Mouse (Mus musculus) intestine, embryonic 14.5 days (tissue): ENCODE results near the gene Grin3b. TPM values are rescaled to one million over a fixed set of nuclear protein-coding genes. Genes with fewer than 3 reads are reported as not detected.
A peak's percentile ranks its signal among the peaks of the same experiment; 100 is the strongest.

Experiments
- ATAC-seq: fragments of 200-750 bp; cut with Nextera tagmentation; replicated peaks from 2 replicates; pipeline ENCODE4 v1.8.0; 2017; ENCODE audit warnings: low read depth, moderate number of reproducible peaks, moderate TSS enrichment, moderate library complexity; ENCODE audit not compliant: low FRiP score, low TSS enrichment
- DNase-seq: peaks from one replicate; pipeline ENCODE4 v3.0.0-alpha.2; 2018; ENCODE audit warnings: low spot score
- H3K27ac ChIP-seq: fragments of 300-500 bp; sonication (generic); 2 replicates; pipeline ENCODE4 v1.5.1; 2014; ENCODE audit warnings: low read depth, mild to moderate bottlenecking, control low read depth
- H3K27me3 ChIP-seq: fragments of 300-500 bp; sonication (generic); replicated peaks from 2 replicates; pipeline ENCODE4 v1.6.1; 2014; ENCODE audit warnings: low read length, control low read depth; ENCODE audit not compliant: control insufficient read depth, insufficient read depth
- H3K36me3 ChIP-seq: fragments of 300-500 bp; sonication (generic); 2 replicates; pipeline ENCODE4 v1.6.1; 2014; ENCODE audit warnings: low read length, control low read depth; ENCODE audit not compliant: control insufficient read depth, insufficient read depth
- H3K4me1 ChIP-seq: fragments of 300-500 bp; sonication (generic); replicated peaks from 2 replicates; pipeline ENCODE4 v1.6.1; 2014; ENCODE audit warnings: low read length, control low read depth, mixed read lengths; ENCODE audit not compliant: control insufficient read depth, insufficient read depth
- H3K4me2 ChIP-seq: fragments of 300-500 bp; sonication (generic); 2 replicates; pipeline ENCODE4 v1.6.1; 2014; ENCODE audit warnings: low read length
- H3K4me3 ChIP-seq: fragments of 300-500 bp; sonication (generic); 2 replicates; pipeline ENCODE4 v1.5.1; 2014; ENCODE audit warnings: low read depth, low read length, control low read depth, mixed read lengths
- H3K9ac ChIP-seq: fragments of 300-500 bp; sonication (generic); 2 replicates; pipeline ENCODE4 v1.6.1; 2014; ENCODE audit warnings: mild to moderate bottlenecking, low read length
- H3K9me3 ChIP-seq: fragments of 300-500 bp; sonication (generic); 2 replicates; pipeline ENCODE4 v1.6.1; 2016; ENCODE audit warnings: low read length, control low read depth; ENCODE audit not compliant: control insufficient read depth
- WGBS: fragments of 180-500 bp; shearing (Covaris S2); extraction: QIAGEN DNeasy Blood & Tissue Kit; methylation state at CpG from one replicate; pipeline ENCODE4 v1.1.7; 2014; 5-methylcytosine and 5-hydroxymethylcytosine counted together
- polyA plus RNA-seq: library from polyadenylated mRNA; unstranded; fragments of >200 nt; fragmentation: Nextera tagmentation; extraction: Ambion mirVana; gene quantifications from 2 replicates; pipeline ENCODE4 v1.2.1, GENCODE M21; 2014

Grin3b gene
- polyA plus RNA-seq, 1 experiment from 2014 or later: 0.28 TPM

DNA sequence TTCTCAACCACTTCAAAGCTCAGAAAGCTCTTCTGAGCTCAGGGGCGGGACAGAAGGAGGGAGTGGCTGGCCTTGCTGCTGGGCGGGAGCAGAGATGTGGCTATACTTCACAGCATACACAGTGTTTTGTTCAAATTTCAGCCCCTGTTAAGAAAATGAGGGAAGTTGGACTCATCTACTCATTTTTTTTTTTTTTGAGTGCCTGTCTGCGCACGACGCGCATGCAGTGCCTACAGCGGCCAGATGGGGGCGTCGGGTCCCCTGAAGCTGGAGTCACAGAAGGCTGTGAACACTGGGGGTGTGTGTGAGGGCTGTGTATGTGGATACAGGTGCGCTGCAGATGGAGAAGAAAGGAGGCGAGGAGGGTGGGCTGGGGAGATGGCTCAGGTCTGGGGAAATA is 16.4 kb downstream of the Grin3b start:
- H3K4me3 ChIP-seq: 0 out of 2 replicates have a peak overlapping the region, but pooled peaks have one; percentile 8
- H3K4me1 ChIP-seq: peaks cover 44% of the 10 kb centered on the region

GRCm38 (mm10) chr10:79987771-79988505 is 17.4 kb downstream of the Grin3b start:
- peak overlapping the region; percentile 95 for H3K27ac ChIP-seq
- peaks cover 20% of the 10 kb centered on the region for H3K36me3 ChIP-seq
- peak overlapping the region; percentile 84 for H3K4me3 ChIP-seq
- peak overlapping the region; percentile 92 for H3K9ac ChIP-seq
- no peak for ATAC-seq
- peaks cover 39% of the 10 kb centered on the region for H3K4me1 ChIP-seq
- 9% methylated on average over 27 of the region's 27 CpGs for WGBS
- peak; percentile 59 for DNase-seq
- no peaks in the 10 kb centered on the region for H3K27me3 ChIP-seq
- H3K9me3 ChIP-seq: peaks cover 6% of the 10 kb centered on the region; the same call in 1 of the 2 replicates
- H3K4me2 ChIP-seq: peak overlapping the region; percentile 74

More for the DNA sequence above, 16.4 kb downstream of the Grin3b start:
- 0 out of 2 replicates have a peak overlapping the region, but pooled peaks have one; percentile 58 for H3K9ac ChIP-seq
- DNase-seq: peak; percentile 97
- peak overlapping the region; percentile 74 for H3K4me2 ChIP-seq
- peaks cover 10% of the 10 kb centered on the region for H3K36me3 ChIP-seq
- 5% methylated on average over 11 of the region's 11 CpGs for WGBS
- H3K27me3 ChIP-seq: no peaks in the 10 kb centered on the region
- ATAC-seq: no peak
- peaks cover 6% of the 10 kb centered on the region; the same call in 1 of the 2 replicates for H3K9me3 ChIP-seq
- H3K27ac ChIP-seq: peak overlapping the region; percentile 95

DNA sequence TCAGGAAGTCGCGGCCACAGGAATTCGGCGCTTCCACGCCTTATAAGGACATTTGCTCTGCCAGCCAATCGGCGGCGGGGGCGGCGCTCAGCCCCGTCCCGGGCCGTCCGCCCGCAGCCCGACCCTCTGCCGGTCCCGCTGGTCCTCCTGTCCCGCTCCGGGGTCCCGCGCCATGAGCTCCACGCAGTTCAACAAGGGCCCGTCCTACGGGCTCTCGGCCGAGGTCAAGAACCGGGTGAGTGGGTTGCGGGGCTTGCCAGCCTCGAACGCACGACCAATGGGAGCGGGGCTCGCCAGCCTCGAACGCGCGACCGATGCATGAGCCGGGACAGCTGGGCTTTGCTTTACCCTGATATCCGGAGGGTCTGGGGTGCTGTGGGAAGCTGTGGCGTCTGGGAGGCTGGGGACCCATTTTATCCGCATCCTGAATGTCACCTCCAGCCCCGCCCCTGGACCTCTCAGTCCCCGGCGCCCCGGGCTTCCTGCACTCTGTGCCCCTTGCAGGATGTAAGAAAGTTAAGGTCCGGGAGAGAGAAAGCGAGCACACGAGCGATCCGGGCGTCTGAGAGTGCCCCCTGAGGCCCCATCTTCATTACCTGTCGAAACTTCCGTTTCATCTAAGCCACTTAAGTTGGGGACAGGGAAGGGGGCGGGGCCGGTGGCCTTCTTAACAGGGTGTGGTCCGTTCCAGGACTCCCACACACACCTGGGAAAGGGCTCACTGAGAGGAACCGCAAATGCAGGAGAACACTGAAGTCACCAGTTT is 18.2 kb downstream of the Grin3b start, which contains the start of gene Cnn2:
Cnn2 (plus strand) TSS at position 79 of the 766 bp plus-strand sequence.
- WGBS: under 1% methylated on average over 58 of the region's 59 CpGs
- Histone ChIP-seq H3K9me3 (peaks cover 6% of the 10 kb centered on the region; the same call in 1 of the 2 replicates), H3K27ac (peak within 1 kb of the TSS; percentile 95)

DNA sequence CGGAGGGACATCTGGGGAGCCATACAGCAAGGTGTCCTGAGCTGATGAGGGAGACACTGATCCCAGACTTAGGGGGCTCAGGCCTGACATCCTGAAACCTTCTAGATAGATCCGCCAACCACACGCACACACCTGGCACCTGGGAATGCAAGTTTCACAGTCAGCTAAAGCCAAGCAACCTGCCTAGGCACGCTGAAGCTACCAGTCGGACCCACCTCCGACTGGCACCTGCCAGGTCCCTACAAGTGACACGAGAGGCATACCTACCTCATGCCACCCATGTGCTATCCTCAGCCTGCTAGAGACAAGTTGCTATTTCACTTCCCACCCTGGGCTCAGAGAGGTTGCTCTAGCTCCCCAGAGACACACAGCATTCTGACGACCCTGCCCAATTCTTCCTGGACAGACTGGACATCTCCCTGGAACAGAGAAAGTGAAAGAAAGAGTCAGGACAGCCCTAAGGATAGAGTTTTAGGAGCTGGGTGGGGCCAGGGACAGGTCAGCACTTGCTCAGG is 18.8 kb downstream of the Grin3b start:
- Histone ChIP-seq H3K36me3 (peaks cover 33% of the 10 kb centered on the region), H3K9ac (peak overlapping the region; percentile 92), H3K9me3 (peaks cover 6% of the 10 kb centered on the region; the same call in 1 of the 2 replicates), H3K4me2 (peak overlapping the region; percentile 74), H3K27me3 (no peaks in the 10 kb centered on the region), H3K27ac (peak overlapping the region; percentile 95), H3K4me3 (peak overlapping the region; percentile 84), H3K4me1 (peaks cover 33% of the 10 kb centered on the region)
- DNase-seq (peak; percentile 60), ATAC-seq (no peak)
- 34% methylated on average over 8 of the region's 8 CpGs for WGBS

More for the DNA sequence above, 18.2 kb downstream of the Grin3b start, which contains the start of gene Cnn2:
- H3K4me1 ChIP-seq: peaks cover 33% of the 10 kb centered on the region
- DNase-seq: peak; percentile 86
- no peaks in the 10 kb centered on the region for H3K27me3 ChIP-seq
- H3K9ac ChIP-seq: peak within 1 kb of the TSS; percentile 92
- peak within 1 kb of the TSS; percentile 74 for H3K4me2 ChIP-seq
- ATAC-seq: peak; percentile 18; the same call in 1 of the 2 replicates
- peak within 1 kb of the TSS; percentile 84 for H3K4me3 ChIP-seq
- H3K36me3 ChIP-seq: peaks cover 27% of the 10 kb centered on the region

GRCm38 (mm10) chr10:79989870-79990269 is 19.4 kb downstream of the Grin3b start:
- H3K9ac ChIP-seq: peak overlapping the region; percentile 92
- H3K4me3 ChIP-seq: peak overlapping the region; percentile 84
- peaks cover 6% of the 10 kb centered on the region; the same call in 1 of the 2 replicates for H3K9me3 ChIP-seq
- H3K4me2 ChIP-seq: peak overlapping the region; percentile 74
- no peaks in the 10 kb centered on the region for H3K27me3 ChIP-seq
- DNase-seq (no peak), ATAC-seq (no peak)
- H3K36me3 ChIP-seq: peaks cover 37% of the 10 kb centered on the region
- H3K4me1 ChIP-seq: peaks cover 33% of the 10 kb centered on the region
- H3K27ac ChIP-seq: peak overlapping the region; percentile 64; the same call in 1 of the 2 replicates
- WGBS: 16% methylated on average over 15 of the region's 15 CpGs

- DNase-seq (no peak), ATAC-seq (no peak)
- Histone ChIP-seq H3K27me3 (no peaks in the 10 kb centered on the region), H3K36me3 (peaks cover 48% of the 10 kb centered on the region), H3K4me2 (peak overlapping the region; percentile 74), H3K9me3 (peaks cover 6% of the 10 kb centered on the region; the same call in 1 of the 2 replicates), H3K9ac (no peak overlapping the region), H3K4me1 (peaks cover 27% of the 10 kb centered on the region), H3K27ac (no peak overlapping the region), H3K4me3 (peak overlapping the region; percentile 18)
- 75% methylated on average over 12 of the region's 12 CpGs for WGBS
Observed at GRCm38 (mm10) chr10:79991099-79991498, 20.6 kb downstream of the Grin3b start.

GRCm38 (mm10) chr10:79991548-79991947 is 21.0 kb downstream of the Grin3b start:
- WGBS: 92% methylated on average over 6 of the region's 6 CpGs
- DNase-seq: no peak
- H3K36me3 ChIP-seq: peaks cover 48% of the 10 kb centered on the region
- peaks cover 6% of the 10 kb centered on the region; the same call in 1 of the 2 replicates for H3K9me3 ChIP-seq
- H3K9ac ChIP-seq: no peak overlapping the region
- no peak for ATAC-seq
- no peak overlapping the region for H3K27ac ChIP-seq
- no peaks in the 10 kb centered on the region for H3K27me3 ChIP-seq
- H3K4me3 ChIP-seq: peak overlapping the region; percentile 18; the same call in 1 of the 2 replicates
- peak overlapping the region; percentile 74 for H3K4me2 ChIP-seq
- peaks cover 22% of the 10 kb centered on the region for H3K4me1 ChIP-seq
